Mouse (Mus musculus) heart, postnatal 25 days (tissue): Measurements from ENCODE around the gene Clybl. TPM values are rescaled to one million over a fixed set of nuclear protein-coding genes. Genes with fewer than 3 reads are reported as not detected.

Experiments
- DNase-seq: peaks from one replicate; pipeline ENCODE4 v3.0.0; 2022; ENCODE audit warnings: low spot score
- intact Hi-C: fragments of 180-260 bp; cut with DNase I; formaldehyde crosslinking; loops from one replicate; pipeline ENCODE4 v1.15.1; 2025
- total RNA-seq, 2 experiments: library from RNA; stranded (reverse); gene quantifications; 2 replicates each; pipeline ENCODE4 v1.2.3; 2021

The Clybl gene
- total RNA-seq, 2 experiments from 2014 or later: 113 to 123 TPM

GRCm38 (mm10) chr14:122450496-122451382 is 269.2 kb downstream of the Clybl start, which contains the start of gene Gm5089:
Gene Gm5089, minus strand, starts transcription at chr14:122451115.
- no peak for DNase-seq
- intact Hi-C loops: no loop called here

GRCm38 (mm10) chr14:122451551-122452145 is 270.1 kb downstream of the Clybl start:
- intact Hi-C loops: no loop called here
- no peak for DNase-seq

Other genes with a start within 250 kb of the Clybl start
- 1 to 10 TPM; 1.4 to 1.6 TPM for gene Gpr183, start 216.5 kb upstream of the Clybl start, total RNA-seq
- gene Timm8a2, start 147.0 kb upstream of the Clybl start, total RNA-seq: not detected
- gene Tm9sf2, start 74.7 kb upstream of the Clybl start, total RNA-seq: 100 to 1,000 TPM; 122 to 129 TPM